Comparison of ENCODE assay signal across 9 mouse cellular contexts in the genomic region with DNA sequence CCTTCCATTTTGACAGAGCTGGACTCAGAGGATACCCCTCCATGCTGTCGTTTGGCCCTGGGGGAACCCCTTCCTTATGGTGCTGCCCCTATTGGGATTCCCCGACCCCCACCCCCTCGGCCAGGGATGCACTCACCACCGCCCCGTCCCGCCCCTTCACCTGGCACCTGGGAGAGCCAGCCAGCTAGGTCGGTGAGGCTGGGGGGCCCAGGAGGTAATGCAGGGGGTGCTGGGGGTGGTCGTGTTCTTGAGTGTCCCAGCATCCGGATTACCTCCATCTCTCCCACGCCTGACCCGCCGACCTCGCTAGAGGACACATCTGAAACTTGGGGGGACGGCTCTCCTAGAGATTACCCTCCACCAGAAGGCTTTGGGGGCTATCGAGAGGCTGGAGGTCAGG. TPM values are rescaled to one million over a fixed set of nuclear protein-coding genes. Genes with fewer than 3 reads are reported as not detected.
DNase-seq lines count a peak whose midpoint lies in the region; ATAC-seq and TF ChIP-seq lines count a peak whose summit lies in the region.
"Had no signal": no experiment of that assay in that cellular context is flagged by ENCODE, and none has a peak within 500 bp of the region (broad histone marks: within the 10 kb centered on the region; RNA-seq: fewer than 3 reads in every experiment).

No protein-coding gene starts in this region.

- no peaks in the 10 kb centered on the region for H3K36me3 ChIP-seq in liver, embryonic 11.5 days (ENCODE audit: control insufficient read depth, insufficient read depth, low read length)
- H3K36me3 ChIP-seq in forebrain, embryonic 10.5 days (replicated peaks): peaks cover 46% of the 10 kb centered on the region
- H3K36me3 ChIP-seq in hindbrain, embryonic 15.5 days: no peaks in the 10 kb centered on the region
- no peaks in the 10 kb centered on the region for H3K36me3 ChIP-seq in midbrain, postnatal 0 days (ENCODE audit: insufficient read depth, low read length)

- peaks cover 63% of the 10 kb centered on the region for H3K27me3 ChIP-seq in liver, embryonic 11.5 days (replicated peaks; ENCODE audit: control insufficient read depth, insufficient read depth, low read length)
- peaks cover 37% of the 10 kb centered on the region for H3K27me3 ChIP-seq in forebrain, embryonic 10.5 days (ENCODE audit: poor library complexity, severe bottlenecking)
- H3K27me3 ChIP-seq in hindbrain, embryonic 15.5 days: peaks cover 21% of the 10 kb centered on the region
- peaks cover 15% of the 10 kb centered on the region; the same call in 1 of the 2 replicates for H3K27me3 ChIP-seq in midbrain, postnatal 0 days (ENCODE audit: insufficient read depth, low read length)

- H3K4me2 ChIP-seq in liver, embryonic 11.5 days: peak overlapping the region; percentile 64
- H3K4me2 ChIP-seq in hindbrain, embryonic 15.5 days: peak overlapping the region; percentile 91
- peak overlapping the region; percentile 98 for H3K4me2 ChIP-seq in midbrain, postnatal 0 days (ENCODE audit: low read depth, low read length, poor library complexity, severe bottlenecking)

- no peak for TF ChIP-seq CTCF in midbrain, postnatal 0 days (IDR thresholded peaks at IDR 0.05)

- peaks cover 32% of the 10 kb centered on the region for H3K4me1 ChIP-seq in liver, embryonic 11.5 days (replicated peaks; ENCODE audit: control insufficient read depth, insufficient read depth, low read length)
- peaks cover 74% of the 10 kb centered on the region for H3K4me1 ChIP-seq in forebrain, embryonic 10.5 days
- H3K4me1 ChIP-seq in hindbrain, embryonic 15.5 days (replicated peaks): peaks cover 41% of the 10 kb centered on the region
- peaks cover 19% of the 10 kb centered on the region; the same call in 1 of the 2 replicates for H3K4me1 ChIP-seq in midbrain, postnatal 0 days (ENCODE audit: insufficient read depth, low read length)

- peak overlapping the region; percentile 59 for H3K4me3 ChIP-seq in liver, embryonic 11.5 days (ENCODE audit: low read depth, low read length)
- peak overlapping the region; percentile 72 for H3K4me3 ChIP-seq in forebrain, embryonic 10.5 days
- H3K4me3 ChIP-seq in hindbrain, embryonic 15.5 days: peak overlapping the region; percentile 57
- H3K4me3 ChIP-seq in midbrain, postnatal 0 days (ENCODE audit: low read depth, low read length): peak overlapping the region; percentile 40
- H3K4me3 ChIP-seq: erythroblast, embryonic 14.5 days had no signal

- DNase-seq in liver, embryonic 11.5 days (ENCODE audit: low spot score): no peak
- no peak for DNase-seq in liver
- DNase-seq in forebrain, embryonic 10.5 days (ENCODE audit: extremely low spot score, low spot score): peak; percentile 34
- DNase-seq in midbrain, postnatal 0 days (ENCODE audit: low spot score): no peak
- no peak for DNase-seq in right cerebral cortex, postnatal 25 days
- no peak for DNase-seq in cerebellum, adult 11 months

- ATAC-seq in liver, embryonic 11.5 days (replicated peaks; ENCODE audit: low FRiP score): no peak
- no peak for ATAC-seq in hindbrain, embryonic 15.5 days (ENCODE audit: low FRiP score, low read depth)
- ATAC-seq in midbrain, postnatal 0 days (ENCODE audit: low FRiP score): no peak
- ATAC-seq in inflammation-experienced regulatory T-cells, adult 6 months: no peak

- WGBS in liver, embryonic 11.5 days: 4% methylated on average over 15 of the region's 15 CpGs
- 3% methylated on average over 15 of the region's 15 CpGs for WGBS in forebrain, embryonic 10.5 days
- WGBS in hindbrain, embryonic 15.5 days: 2% methylated on average over 15 of the region's 15 CpGs
- 9% methylated on average over 15 of the region's 15 CpGs for WGBS in midbrain, postnatal 0 days

- H3K9me3 ChIP-seq in liver, embryonic 11.5 days (ENCODE audit: control insufficient read depth, low read length): no peaks in the 10 kb centered on the region
- H3K9me3 ChIP-seq in forebrain, embryonic 10.5 days: no peaks in the 10 kb centered on the region
- H3K9me3 ChIP-seq in hindbrain, embryonic 15.5 days: no peaks in the 10 kb centered on the region
- H3K9me3 ChIP-seq in midbrain, postnatal 0 days (ENCODE audit: low read length): no peaks in the 10 kb centered on the region

- H3K9ac ChIP-seq in liver, embryonic 11.5 days (ENCODE audit: low read depth, low read length): peak overlapping the region; percentile 35; the same call in 1 of the 2 replicates
- peak overlapping the region; percentile 43 for H3K9ac ChIP-seq in hindbrain, embryonic 15.5 days
- H3K9ac ChIP-seq in midbrain, postnatal 0 days (replicated peaks; ENCODE audit: low read length, poor library complexity, severe bottlenecking): no peak overlapping the region

- no peak overlapping the region for H3K27ac ChIP-seq in liver, embryonic 11.5 days (ENCODE audit: low read depth, low read length)
- H3K27ac ChIP-seq in forebrain, embryonic 10.5 days: peak overlapping the region; percentile 98
- H3K27ac ChIP-seq in hindbrain, embryonic 15.5 days (replicated peaks): no peak overlapping the region
- H3K27ac ChIP-seq in midbrain, postnatal 0 days (ENCODE audit: low read depth, low read length): no peak overlapping the region

RNA-seq across cellular contexts. Expression of a gene that starts 3.2 kb away (rescaled TPM):
- polyA plus RNA-seq in liver, embryonic 11.5 days (2014; fragmentation: Nextera tagmentation; extraction: Ambion mirVana): 15.1 and 15.3 TPM in 2 replicates
- 37.9 and 39.1 TPM in 2 replicates for polyA plus RNA-seq in forebrain, embryonic 10.5 days (2016; fragmentation: Nextera tagmentation; extraction: Ambion mirVana)
- 10.3 and 10.9 TPM in 2 replicates for polyA plus RNA-seq in hindbrain, embryonic 15.5 days (2015; fragmentation: Nextera tagmentation; extraction: Ambion mirVana)
- 9.6 and 12.9 TPM in 2 replicates for total RNA-seq in midbrain, postnatal 0 days (2014; rRNA removed)
- polyA plus RNA-seq in midbrain, postnatal 0 days (2015; fragmentation: Nextera tagmentation; extraction: Ambion mirVana): 4.2 and 5.2 TPM in 2 replicates
- polyA plus RNA-seq in inflammation-experienced regulatory T-cells, adult 6 months (2017; shearing (Covaris generic)): not detected
- polyA plus RNA-seq: erythroblast, embryonic 14.5 days had no signal

RNA-seq across cellular contexts. Expression of a gene that starts 27.7 kb away (rescaled TPM):
- 12.0 and 12.2 TPM in 2 replicates for polyA plus RNA-seq in liver, embryonic 11.5 days (2014; fragmentation: Nextera tagmentation; extraction: Ambion mirVana)
- polyA plus RNA-seq in forebrain, embryonic 10.5 days (2016; fragmentation: Nextera tagmentation; extraction: Ambion mirVana): 24.5 and 25.8 TPM in 2 replicates
- polyA plus RNA-seq in hindbrain, embryonic 15.5 days (2015; fragmentation: Nextera tagmentation; extraction: Ambion mirVana): 11.2 and 11.8 TPM in 2 replicates
- total RNA-seq in midbrain, postnatal 0 days (2014; rRNA removed): 36.4 and 42.0 TPM in 2 replicates
- polyA plus RNA-seq in midbrain, postnatal 0 days (2015; fragmentation: Nextera tagmentation; extraction: Ambion mirVana): 6.8 and 7.2 TPM in 2 replicates
- polyA plus RNA-seq in inflammation-experienced regulatory T-cells, adult 6 months (2017; shearing (Covaris generic)): under 1 TPM in 1 of 3 experiments, not detected in 2; 0.04 TPM

RNA-seq across cellular contexts. Expression of a gene that starts 37.5 kb away (rescaled TPM):
- 51.6 and 52.1 TPM in 2 replicates for polyA plus RNA-seq in liver, embryonic 11.5 days (2014; fragmentation: Nextera tagmentation; extraction: Ambion mirVana)
- polyA plus RNA-seq in forebrain, embryonic 10.5 days (2016; fragmentation: Nextera tagmentation; extraction: Ambion mirVana): 8.0 and 10.2 TPM in 2 replicates
- 1.6 and 2.0 TPM in 2 replicates for polyA plus RNA-seq in hindbrain, embryonic 15.5 days (2015; fragmentation: Nextera tagmentation; extraction: Ambion mirVana)
- 0.27 TPM in 1 of 2 replicates, not detected in the other for total RNA-seq in midbrain, postnatal 0 days (2014; rRNA removed)
- polyA plus RNA-seq in midbrain, postnatal 0 days (2015; fragmentation: Nextera tagmentation; extraction: Ambion mirVana): 1.3 and 3.0 TPM in 2 replicates
- polyA plus RNA-seq in inflammation-experienced regulatory T-cells, adult 6 months (2017; shearing (Covaris generic)): 10 to 100 TPM; 71.9 to 99.8 (median 84.8) TPM

RNA-seq across cellular contexts. Expression of a gene that starts 42.2 kb away (rescaled TPM):
- 3.9 and 4.8 TPM in 2 replicates for polyA plus RNA-seq in liver, embryonic 11.5 days (2014; fragmentation: Nextera tagmentation; extraction: Ambion mirVana)
- polyA plus RNA-seq in forebrain, embryonic 10.5 days (2016; fragmentation: Nextera tagmentation; extraction: Ambion mirVana): 4.6 and 5.4 TPM in 2 replicates
- polyA plus RNA-seq in hindbrain, embryonic 15.5 days (2015; fragmentation: Nextera tagmentation; extraction: Ambion mirVana): 4.0 and 5.0 TPM in 2 replicates
- total RNA-seq in midbrain, postnatal 0 days (2014; rRNA removed): 3.6 and 4.0 TPM in 2 replicates
- 1.7 TPM in 2 replicates for polyA plus RNA-seq in midbrain, postnatal 0 days (2015; fragmentation: Nextera tagmentation; extraction: Ambion mirVana)
- polyA plus RNA-seq in inflammation-experienced regulatory T-cells, adult 6 months (2017; shearing (Covaris generic)): under 1 TPM in 1 of 3 experiments, not detected in 2; 0.29 TPM

RNA-seq across cellular contexts. Expression of a gene that starts 58.0 kb away (rescaled TPM):
- 0.47 and 0.60 TPM in 2 replicates for polyA plus RNA-seq in liver, embryonic 11.5 days (2014; fragmentation: Nextera tagmentation; extraction: Ambion mirVana)
- polyA plus RNA-seq in forebrain, embryonic 10.5 days (2016; fragmentation: Nextera tagmentation; extraction: Ambion mirVana): 0.10 and 0.12 TPM in 2 replicates
- polyA plus RNA-seq in hindbrain, embryonic 15.5 days (2015; fragmentation: Nextera tagmentation; extraction: Ambion mirVana): 0.51 and 0.52 TPM in 2 replicates
- 0.66 and 1.8 TPM in 2 replicates for total RNA-seq in midbrain, postnatal 0 days (2014; rRNA removed)
- 0.43 and 0.54 TPM in 2 replicates for polyA plus RNA-seq in midbrain, postnatal 0 days (2015; fragmentation: Nextera tagmentation; extraction: Ambion mirVana)
- under 1 TPM in 1 of 3 experiments, not detected in 2; 0.11 TPM for polyA plus RNA-seq in inflammation-experienced regulatory T-cells, adult 6 months (2017; shearing (Covaris generic))
- polyA plus RNA-seq: erythroblast, embryonic 14.5 days had no signal
